Mouse (Mus musculus) liver, embryonic 14 days (tissue): Measurements from ENCODE around the gene Chtf18. TPM values are rescaled to one million over a fixed set of nuclear protein-coding genes. Genes with fewer than 3 reads are reported as not detected.

ENCODE experiments used
- polyA plus RNA-seq: library from polyadenylated mRNA; depleted of rRNA; stranded (reverse); fragments of >200 nt; gene quantifications from 2 replicates; pipeline ENCODE4 v1.2.3, GENCODE M21; 2012; rRNA removed

Gene Chtf18
- 17.4 and 17.9 TPM in 2 replicates for polyA plus RNA-seq

DNA sequence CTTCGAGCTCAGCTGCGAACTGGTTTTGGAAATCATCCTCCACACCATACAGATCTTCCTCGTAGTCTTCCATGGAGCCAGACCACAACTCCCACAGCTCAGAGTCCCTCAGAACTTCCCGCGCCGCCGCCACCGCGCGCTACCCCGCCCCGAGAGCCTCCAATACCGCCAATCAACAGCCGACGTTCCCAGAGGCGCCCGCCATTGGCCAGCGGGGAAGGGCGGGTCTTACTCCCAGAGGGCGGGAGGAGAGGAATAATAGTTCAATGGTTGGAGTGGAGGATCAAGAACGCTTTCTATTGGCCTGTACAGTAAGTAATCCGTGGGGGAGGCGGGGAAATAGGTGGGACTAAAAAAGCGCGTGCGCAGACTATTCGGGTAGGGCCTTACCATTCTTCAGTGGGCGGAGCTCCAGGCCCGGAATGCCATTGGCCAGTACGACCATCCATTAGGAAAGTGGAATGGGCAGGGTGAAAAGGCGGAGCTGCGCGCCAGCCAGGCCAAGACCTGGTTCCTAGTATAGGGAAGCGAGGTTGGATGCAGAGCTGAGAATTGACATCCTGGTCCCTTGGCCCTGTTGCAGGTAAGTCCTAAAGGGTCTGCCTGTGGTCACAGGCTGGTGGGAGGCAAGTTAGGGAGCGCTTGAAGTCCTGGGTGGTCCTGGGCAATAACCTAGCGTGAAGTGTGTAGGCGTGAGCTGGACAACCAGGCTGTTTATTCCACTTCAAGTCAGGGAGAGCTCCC lies at the start of gene Chtf18, which contains the start of gene Rpusd1:
Gene Chtf18 (minus strand): TSS at position 155 of the 744 bp plus-strand sequence.
Gene Rpusd1 (plus strand): TSS at position 406 of the 744 bp plus-strand sequence.

DNA sequence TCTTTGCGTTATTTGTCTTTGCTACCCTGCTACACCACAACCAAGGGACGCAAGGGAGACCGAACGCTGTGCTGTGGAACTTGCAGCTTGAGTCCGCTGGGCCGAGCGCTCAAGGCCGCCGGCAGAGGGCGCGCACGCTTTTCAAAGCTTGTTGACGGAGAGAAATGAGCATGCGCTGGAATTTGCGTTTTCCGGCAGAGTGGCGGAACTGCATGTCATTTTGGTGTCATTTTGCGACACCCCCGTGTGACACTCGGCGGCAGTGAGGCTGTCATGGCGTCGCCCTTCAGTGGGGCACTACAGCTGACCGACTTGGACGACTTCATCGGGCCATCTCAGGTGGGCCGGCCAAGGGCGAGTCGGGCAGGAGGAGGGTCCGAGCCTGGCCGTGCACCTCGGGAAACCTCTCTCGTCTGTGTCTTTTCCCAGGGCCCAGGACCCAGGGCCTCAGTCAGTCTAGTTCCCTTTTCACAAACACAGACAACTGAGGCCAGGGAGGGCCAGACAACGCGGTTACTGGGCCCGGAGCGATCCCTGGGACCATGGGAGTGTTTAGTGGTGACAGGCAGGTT lies 46.4 kb upstream of the Chtf18 start, which contains the start of gene Narfl:
Gene Narfl (plus strand): TSS at position 228 of the 572 bp plus-strand sequence.

DNA sequence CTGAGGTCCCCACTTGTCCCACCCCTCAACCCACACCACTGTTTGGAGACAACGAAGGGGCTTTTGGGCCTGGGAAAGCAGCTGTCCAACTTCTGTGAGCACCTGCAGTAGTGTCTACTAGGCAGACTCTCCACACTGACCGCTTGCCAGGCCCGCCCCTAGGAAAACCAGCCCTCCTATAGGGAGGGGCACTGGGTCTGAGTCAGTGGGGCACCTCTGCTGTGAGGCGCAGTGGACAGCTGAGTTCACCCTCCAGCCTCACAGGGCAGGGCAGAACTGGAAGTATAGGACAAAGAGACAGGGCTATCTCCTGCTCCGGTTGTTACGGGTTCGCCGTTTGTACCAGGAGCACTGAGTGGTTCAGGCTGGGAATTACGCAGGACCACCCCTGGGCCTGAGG lies 27.0 kb upstream of the Chtf18 start, which contains the start of gene Msln:
Gene Msln (minus strand): TSS at position 138 of the 400 bp plus-strand sequence.

DNA sequence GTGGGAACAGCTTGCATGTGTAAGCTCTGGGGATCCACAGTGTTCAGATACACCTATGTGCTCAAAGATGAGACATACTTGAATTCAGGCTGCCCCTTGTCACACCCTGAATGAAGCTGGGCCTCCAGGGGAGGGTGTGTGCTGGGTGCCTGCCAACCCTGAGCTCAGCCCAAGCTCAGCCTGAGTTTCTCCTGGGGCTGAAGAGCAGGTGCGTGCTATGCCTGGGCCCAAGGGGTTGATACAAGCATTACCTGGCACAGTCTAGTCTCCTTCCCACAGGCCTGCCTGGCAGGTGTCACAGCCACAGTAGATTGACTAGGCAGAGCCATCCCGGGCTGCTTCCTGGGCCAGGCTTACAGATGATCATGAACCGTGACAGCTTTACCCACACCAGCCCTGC lies 8.5 kb upstream of the Chtf18 start, which contains the start of gene Mslnl:
Gene Mslnl (plus strand): TSS at position 298 of the 400 bp plus-strand sequence.

GRCm38 (mm10) chr17:25716711-25717637 lies 10.2 kb downstream of the Chtf18 start, which contains the start of gene Gng13:
TSS of gene Gng13 (plus strand) at chr17:25717171.

Other genes with a start within 250 kb of the Chtf18 start
- not detected in 2 replicates for gene Sstr5, start 230.1 kb downstream of the Chtf18 start, polyA plus RNA-seq
- gene Sox8, start 156.7 kb downstream of the Chtf18 start, polyA plus RNA-seq: 0.01 and 0.15 TPM in 2 replicates
- 3.2 and 4.0 TPM in 2 replicates for gene Lmf1, start 148.3 kb downstream of the Chtf18 start, polyA plus RNA-seq
- 0.07 and 0.24 TPM in 2 replicates for gene Gng13, start 10.2 kb downstream of the Chtf18 start, polyA plus RNA-seq
- 7.9 and 9.7 TPM in 2 replicates for gene Rpusd1, start 251 bp upstream of the Chtf18 start, polyA plus RNA-seq
- 0.01 TPM in 1 of 2 replicates, not detected in the other for gene Mslnl, start 8.6 kb upstream of the Chtf18 start, polyA plus RNA-seq
- 0.67 and 1.3 TPM in 2 replicates for gene Msln, start 27.0 kb upstream of the Chtf18 start, polyA plus RNA-seq
- 8.8 and 10.3 TPM in 2 replicates for gene Narfl, start 46.4 kb upstream of the Chtf18 start, polyA plus RNA-seq
- gene Haghl, start 58.3 kb upstream of the Chtf18 start, polyA plus RNA-seq: 6.6 and 6.9 TPM in 2 replicates
- 0.02 TPM in 2 replicates for gene Ccdc78, start 59.2 kb upstream of the Chtf18 start, polyA plus RNA-seq
- 45.1 and 48.5 TPM in 2 replicates for gene Fam173a, start 65.5 kb upstream of the Chtf18 start, polyA plus RNA-seq
- 0.27 TPM in 1 of 2 replicates, not detected in the other for gene AC134908.4, start 68.2 kb upstream of the Chtf18 start, polyA plus RNA-seq
- 17.5 and 18.6 TPM in 2 replicates for gene Metrn, start 69.7 kb upstream of the Chtf18 start, polyA plus RNA-seq
- gene Fbxl16, start 81.7 kb upstream of the Chtf18 start, polyA plus RNA-seq: 0.05 and 0.07 TPM in 2 replicates
- gene Wdr24, start 96.2 kb upstream of the Chtf18 start, polyA plus RNA-seq: 12.5 and 14.2 TPM in 2 replicates
- 14.5 and 16.3 TPM in 2 replicates for gene Jmjd8, start 101.4 kb upstream of the Chtf18 start, polyA plus RNA-seq
- 80.4 and 87.9 TPM in 2 replicates for gene Stub1, start 106.0 kb upstream of the Chtf18 start, polyA plus RNA-seq
- 1.1 and 1.3 TPM in 2 replicates for gene Rhbdl1, start 109.9 kb upstream of the Chtf18 start, polyA plus RNA-seq
- 2.3 and 3.3 TPM in 2 replicates for gene Gm20683, start 114.3 kb upstream of the Chtf18 start, polyA plus RNA-seq
- gene Rhot2, start 117.4 kb upstream of the Chtf18 start, polyA plus RNA-seq: 30.0 and 33.7 TPM in 2 replicates
- 15.6 and 18.5 TPM in 2 replicates for gene Wdr90, start 134.1 kb upstream of the Chtf18 start, polyA plus RNA-seq
- 18.4 and 20.6 TPM in 2 replicates for gene Mcrip2, start 141.3 kb upstream of the Chtf18 start, polyA plus RNA-seq
- 41.0 and 42.6 TPM in 2 replicates for gene Mettl26, start 147.7 kb upstream of the Chtf18 start, polyA plus RNA-seq
- gene Wfikkn1, start 153.4 kb upstream of the Chtf18 start, polyA plus RNA-seq: 0.49 and 0.51 TPM in 2 replicates
- 5.4 and 6.5 TPM in 2 replicates for gene Rab40c, start 192.3 kb upstream of the Chtf18 start, polyA plus RNA-seq
- gene Pigq, start 217.5 kb upstream of the Chtf18 start, polyA plus RNA-seq: 226 and 261 TPM in 2 replicates
- 7.0 and 10.4 TPM in 2 replicates for gene Nhlrc4, start 217.5 kb upstream of the Chtf18 start, polyA plus RNA-seq
- gene A930017K11Rik, start 225.1 kb upstream of the Chtf18 start, polyA plus RNA-seq: 0.14 and 0.16 TPM in 2 replicates